Mouse (Mus musculus) CH12F3 (cell line): ENCODE data around the gene Scgb2b24.

Experiments
- in situ Hi-C: fragments of 300-500 bp; cut with MboI; formaldehyde crosslinking; loops from 2 replicates; pipeline ENCODE4 v1.14.3; 2020; ENCODE audit warnings: low sequenced_read_pairs

The Scgb2b24 gene

DNA sequence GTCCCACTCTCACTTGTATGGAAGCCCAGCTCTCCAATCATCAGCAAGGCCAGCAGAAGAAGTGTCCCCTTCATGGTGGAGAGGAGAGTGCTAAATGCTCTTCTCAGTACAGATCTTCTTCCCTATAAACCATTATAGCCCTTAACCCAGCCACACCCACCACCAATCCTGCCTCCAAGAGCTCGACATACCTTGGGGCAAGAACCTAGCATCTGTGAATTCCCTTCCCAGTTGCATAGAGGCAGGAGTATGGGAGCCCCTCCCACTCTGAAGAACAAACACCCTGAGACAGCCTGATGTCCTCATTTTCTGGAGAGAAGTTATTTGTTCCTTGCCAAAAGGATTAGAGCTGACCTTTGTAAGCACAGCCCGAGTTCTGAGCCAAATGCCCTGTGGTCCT, at the start of gene Scgb2b24:
Gene Scgb2b24 (minus strand): TSS at position 101 of the 400 bp plus-strand sequence.
- in situ Hi-C loops, result no loop called here

DNA sequence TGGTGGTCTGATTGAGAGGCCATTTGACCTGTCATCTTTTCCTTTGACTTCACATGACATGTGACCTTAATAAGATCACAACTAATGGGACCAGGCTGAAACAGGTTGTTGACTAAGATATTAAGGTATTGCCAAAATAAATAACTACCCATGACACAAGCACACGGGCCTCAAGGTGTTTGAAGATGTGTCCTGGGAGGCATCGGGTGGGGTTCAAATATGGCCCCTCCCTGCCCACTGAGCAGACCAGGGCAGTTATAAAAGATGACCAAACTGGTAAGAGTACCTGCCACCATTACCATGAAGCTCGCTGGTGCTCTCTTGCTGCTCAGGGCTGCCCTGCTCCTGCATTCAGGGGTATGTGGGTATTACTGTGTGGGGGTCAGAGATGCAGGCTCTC, 4.4 kb upstream of the Scgb2b24 start, which contains the start of gene Scgb1b24:
Gene Scgb1b24 (plus strand): TSS at position 301 of the 400 bp plus-strand sequence.
- in situ Hi-C loops, result no loop called here

DNA sequence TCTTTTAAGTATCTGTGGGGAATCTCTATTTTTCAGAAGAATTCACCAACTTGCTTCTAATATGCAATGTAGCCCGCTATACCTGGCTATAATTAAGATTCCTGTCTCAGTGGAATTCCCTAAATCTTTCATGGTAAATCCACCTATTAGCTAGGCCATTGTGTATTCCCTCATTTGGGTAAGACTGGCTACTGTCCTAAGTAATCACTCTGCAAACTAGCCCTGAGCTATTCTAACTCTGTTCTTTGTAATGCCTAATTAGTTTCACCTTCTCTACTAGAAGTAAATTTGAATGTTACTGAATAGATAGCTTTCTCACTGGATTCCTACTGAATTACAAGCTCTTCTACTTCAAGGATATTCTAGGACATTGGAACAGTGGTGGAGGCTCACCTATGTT, 49.2 kb downstream of the Scgb2b24 start:
- in situ Hi-C loops, result no loop called here
